Mouse (Mus musculus) left cerebral cortex, adult 9 months (tissue): ENCODE data around the gene Nfu1.

Experiments
- DNase-seq, 2 experiments: peaks; one replicate each; pipeline ENCODE4 v3.0.0; 2022; ENCODE audit warnings: low spot score in 2 of 2

The Nfu1 gene

DNA sequence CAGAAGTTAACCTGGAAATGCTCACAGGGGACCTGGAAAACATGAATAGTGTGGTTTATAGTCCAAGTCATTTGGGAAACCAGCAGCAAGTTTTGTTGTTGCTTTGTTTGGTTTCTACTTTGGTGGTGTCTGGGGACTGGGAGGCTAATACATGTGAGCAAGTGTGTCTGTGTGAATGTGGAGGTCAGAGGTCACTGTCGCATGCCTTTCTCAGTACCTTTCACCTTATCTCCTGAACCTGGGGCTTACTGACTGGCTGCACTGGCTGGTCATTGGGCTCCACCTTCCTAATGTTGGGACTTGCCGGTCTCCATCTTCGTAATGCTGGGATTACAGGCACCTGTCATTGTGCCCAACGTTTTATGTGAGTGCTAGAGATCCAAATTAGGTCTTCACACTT, 61.6 kb downstream of the Nfu1 start:
- no peak for DNase-seq

DNA sequence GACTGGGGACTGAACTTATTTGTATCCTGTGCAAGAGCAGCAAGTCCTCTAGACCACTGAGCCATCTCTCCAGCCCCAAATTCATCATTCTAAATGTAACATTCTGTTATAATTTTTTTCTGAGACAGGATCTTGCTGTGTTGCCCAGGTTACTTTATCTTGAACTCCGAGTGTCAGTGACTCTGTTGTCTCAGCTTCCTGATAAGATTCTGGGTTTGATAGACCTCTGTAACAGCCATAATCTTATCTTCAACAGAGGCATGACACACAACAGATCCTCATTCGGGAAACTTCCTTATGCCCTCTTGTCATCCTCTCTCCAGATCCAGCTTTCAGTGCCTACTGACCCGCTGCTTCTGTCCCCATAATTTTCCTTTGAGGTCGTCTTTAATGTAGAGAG, 63.7 kb downstream of the Nfu1 start:
- no peak for DNase-seq

DNA sequence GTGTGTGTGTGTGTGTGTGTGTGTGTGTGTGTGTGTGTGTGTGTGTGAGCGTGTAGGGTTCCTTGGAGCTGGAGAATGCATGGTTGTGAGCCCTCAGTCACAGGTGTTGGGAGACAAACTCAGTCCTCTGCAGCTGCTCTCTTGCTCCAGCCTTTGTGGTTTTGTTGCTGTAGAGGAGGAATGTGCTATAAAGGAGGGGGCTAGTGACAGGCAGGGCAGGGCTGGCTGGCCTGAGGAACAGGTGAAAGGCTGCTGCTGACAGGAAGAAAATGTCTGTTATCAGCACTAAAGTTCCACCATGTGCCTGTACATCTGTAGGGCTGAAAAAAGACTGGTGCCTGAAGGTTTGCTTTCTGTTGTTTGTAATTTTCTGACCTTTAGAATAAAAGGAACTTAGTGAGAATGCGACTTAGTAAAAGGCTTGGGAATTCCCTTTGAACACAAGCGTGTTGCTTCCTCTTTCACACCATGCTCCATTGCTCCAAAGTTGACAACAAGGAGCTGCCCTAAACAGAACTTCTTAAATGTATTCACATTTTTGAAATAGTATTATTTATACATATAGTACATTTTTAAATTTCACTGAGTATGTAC, 66.2 kb downstream of the Nfu1 start:
- no peak for DNase-seq
